Mouse (Mus musculus) small intestine, adult 2 months (tissue): ENCODE data around the gene Fcgr1. TPM values are rescaled to one million over a fixed set of nuclear protein-coding genes. Genes with fewer than 3 reads are reported as not detected.
"Not testable (repeated sequence)": the region's sequence is repeated elsewhere in the genome, so short reads cannot be mapped to it uniquely, and the experiment has no call there.

Experiments
- H3K27ac ChIP-seq: fragments of 200-500 bp; 2 replicates; pipeline ENCODE4 v1.5.1; 2012; ENCODE audit warnings: low read depth, low read length, control low read depth, inconsistent platforms; ENCODE audit not compliant: insufficient read depth
- H3K27me3 ChIP-seq: fragments of 200-500 bp; 2 replicates; pipeline ENCODE4 v1.6.1; 2012; ENCODE audit warnings: mild to moderate bottlenecking, moderate library complexity, low read length, inconsistent platforms; ENCODE audit not compliant: control insufficient read depth, insufficient read depth
- H3K36me3 ChIP-seq: fragments of 200-500 bp; 2 replicates; pipeline ENCODE4 v1.6.1; 2012; ENCODE audit warnings: mild to moderate bottlenecking, low read length, control low read depth, inconsistent platforms; ENCODE audit not compliant: control insufficient read depth, insufficient read depth
- H3K4me1 ChIP-seq: fragments of 200-500 bp; 2 replicates; pipeline ENCODE4 v1.6.1; 2012; ENCODE audit warnings: low read length, inconsistent platforms, mixed read lengths; ENCODE audit not compliant: control insufficient read depth, insufficient read depth, insufficient read length
- H3K4me3 ChIP-seq: fragments of 200-500 bp; 2 replicates; pipeline ENCODE4 v1.5.1; 2012; ENCODE audit warnings: low read depth, mild to moderate bottlenecking, control low read depth, inconsistent platforms, low read length, moderate library complexity
- CTCF ChIP-seq: fragments of 200-500 bp; IDR thresholded peaks from 2 replicates; pipeline ENCODE4 v1.5.1; 2012; ENCODE audit warnings: low read depth, mild to moderate bottlenecking, control low read depth, inconsistent platforms, low read length, moderate library complexity, mixed read lengths; ENCODE audit not compliant: insufficient replicate concordance, insufficient read length; ENCODE audit errors: extremely low read depth
- POLR2A ChIP-seq: fragments of 200-500 bp; IDR thresholded peaks from 2 replicates; pipeline ENCODE4 v1.6.1; 2012; ENCODE audit warnings: low read depth, mild to moderate bottlenecking, control low read depth, inconsistent platforms, low read length, moderate library complexity
- WGBS: fragments of 180-500 bp; shearing (Covaris S2); methylation state at CpG from one replicate; pipeline ENCODE4 v1.1.7; 2018; 5-methylcytosine and 5-hydroxymethylcytosine counted together
- polyA plus RNA-seq: library from polyadenylated mRNA; depleted of rRNA; stranded (reverse); fragments of >200 nt; gene quantifications from 2 replicates; pipeline ENCODE4 v1.2.3, GENCODE M21; 2012

Fcgr1 gene
- polyA plus RNA-seq, 1 experiment: 1.8 TPM

DNA sequence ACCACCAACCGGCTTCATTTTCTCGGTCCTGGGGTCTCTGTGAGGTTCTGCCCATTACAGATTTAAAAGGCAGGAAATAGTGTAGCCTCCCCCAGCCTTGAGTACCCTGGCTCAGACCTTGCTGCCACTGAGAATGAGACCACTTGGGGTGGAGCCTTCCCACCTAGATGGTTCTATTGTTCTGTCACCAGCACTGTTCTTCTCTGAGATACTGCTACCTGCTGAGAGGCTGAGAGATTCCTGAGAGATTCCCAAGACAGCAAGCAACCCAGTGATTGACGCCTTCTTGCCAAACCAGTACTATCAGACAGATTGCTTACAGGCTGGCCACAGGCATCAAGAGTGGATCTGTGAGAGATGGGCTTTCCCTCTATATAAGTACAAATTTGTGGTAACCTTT lies 4.6 kb downstream of the Fcgr1 start:
- Histone ChIP-seq H3K36me3 (no peaks in the 10 kb centered on the region), H3K4me1 (no peaks in the 10 kb centered on the region), H3K4me3 (no peak overlapping the region), H3K27me3 (peaks cover 9% of the 10 kb centered on the region), H3K27ac (no peak overlapping the region)
- 56% methylated on average over 3 of the region's 3 CpGs for WGBS
- TF ChIP-seq POLR2A: no peak
- TF ChIP-seq CTCF: no peak

DNA sequence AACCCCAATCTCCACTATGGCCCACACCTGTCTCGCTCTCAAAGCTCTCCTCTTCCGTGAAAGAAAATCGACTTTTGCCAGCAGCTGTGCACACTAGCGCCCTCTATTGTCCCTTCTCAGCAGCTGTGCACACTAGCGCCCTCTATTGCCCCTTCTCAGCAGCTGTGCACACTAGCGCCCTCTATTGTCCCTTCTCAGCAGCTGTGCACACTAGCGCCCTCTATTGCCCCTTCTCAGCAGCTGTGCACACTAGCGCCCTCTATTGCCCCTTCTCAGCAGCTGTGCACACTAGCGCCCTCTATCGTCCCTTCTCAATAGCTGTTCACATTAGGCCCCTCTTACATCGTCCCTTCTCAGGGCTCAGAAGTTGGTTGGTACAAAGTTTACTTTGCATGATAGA lies 6.4 kb downstream of the Fcgr1 start:
- not testable (repeated sequence) for H3K4me1 ChIP-seq, H3K36me3 ChIP-seq, H3K27ac ChIP-seq, H3K4me3 ChIP-seq
- WGBS: 89% methylated on average over 11 of the region's 11 CpGs
- H3K27me3 ChIP-seq: peaks cover 14% of the 10 kb centered on the region
- peak; percentile 76; the same call in 1 of the 2 replicates for TF ChIP-seq CTCF

DNA sequence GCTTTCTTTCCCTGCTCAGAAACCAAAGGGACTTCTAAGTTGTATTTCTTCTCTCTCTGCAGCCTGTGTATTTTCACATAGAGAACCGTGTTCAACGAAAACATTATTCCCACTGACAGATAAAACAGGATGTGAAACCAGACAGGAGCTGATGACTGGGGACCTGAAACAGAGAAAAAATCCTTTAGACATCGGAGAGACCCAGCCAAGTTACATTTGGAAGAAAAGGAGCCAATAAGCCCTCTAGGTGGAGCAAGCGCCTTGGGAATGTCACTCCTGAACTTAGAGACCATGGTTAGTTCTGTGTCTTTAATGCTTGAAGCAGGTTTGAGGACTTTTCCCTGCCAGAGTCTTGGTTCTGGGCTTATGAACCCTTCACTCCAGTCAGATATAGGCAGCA lies 9.3 kb downstream of the Fcgr1 start:
- H3K27me3 ChIP-seq: peaks cover 10% of the 10 kb centered on the region
- 14% methylated on average over 4 of the region's 4 CpGs for WGBS
- H3K36me3 ChIP-seq: no peaks in the 10 kb centered on the region
- no peak overlapping the region for H3K4me3 ChIP-seq
- H3K4me1 ChIP-seq: no peaks in the 10 kb centered on the region
- TF ChIP-seq POLR2A (no peak), CTCF (no peak)
- H3K27ac ChIP-seq: no peak overlapping the region

DNA sequence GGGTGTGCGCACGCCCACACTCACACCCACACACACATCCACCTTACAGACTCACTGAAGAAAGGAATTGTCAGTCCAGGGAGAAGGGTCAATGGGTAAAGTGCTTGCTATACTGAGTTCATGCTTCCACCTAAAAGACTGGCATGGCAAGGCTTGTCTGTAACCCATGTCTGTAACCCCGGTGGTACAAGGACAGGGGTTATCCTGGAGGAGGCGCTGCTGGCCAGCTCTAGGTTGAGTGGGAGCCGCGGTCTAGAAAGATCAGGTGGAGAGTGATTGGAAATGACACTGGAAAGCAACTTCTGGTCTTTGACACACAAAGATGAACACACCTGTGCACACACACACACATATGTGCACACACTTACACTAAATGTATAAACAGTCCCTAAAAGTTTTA lies 13.1 kb downstream of the Fcgr1 start:
- peaks cover 3% of the 10 kb centered on the region; the same call in 1 of the 2 replicates for H3K4me1 ChIP-seq
- H3K36me3 ChIP-seq: no peaks in the 10 kb centered on the region
- no peak overlapping the region for H3K4me3 ChIP-seq
- H3K27ac ChIP-seq: no peak overlapping the region
- peaks cover 10% of the 10 kb centered on the region for H3K27me3 ChIP-seq
- WGBS: 64% methylated on average over 6 of the region's 6 CpGs
- TF ChIP-seq CTCF (no peak), POLR2A (no peak)

DNA sequence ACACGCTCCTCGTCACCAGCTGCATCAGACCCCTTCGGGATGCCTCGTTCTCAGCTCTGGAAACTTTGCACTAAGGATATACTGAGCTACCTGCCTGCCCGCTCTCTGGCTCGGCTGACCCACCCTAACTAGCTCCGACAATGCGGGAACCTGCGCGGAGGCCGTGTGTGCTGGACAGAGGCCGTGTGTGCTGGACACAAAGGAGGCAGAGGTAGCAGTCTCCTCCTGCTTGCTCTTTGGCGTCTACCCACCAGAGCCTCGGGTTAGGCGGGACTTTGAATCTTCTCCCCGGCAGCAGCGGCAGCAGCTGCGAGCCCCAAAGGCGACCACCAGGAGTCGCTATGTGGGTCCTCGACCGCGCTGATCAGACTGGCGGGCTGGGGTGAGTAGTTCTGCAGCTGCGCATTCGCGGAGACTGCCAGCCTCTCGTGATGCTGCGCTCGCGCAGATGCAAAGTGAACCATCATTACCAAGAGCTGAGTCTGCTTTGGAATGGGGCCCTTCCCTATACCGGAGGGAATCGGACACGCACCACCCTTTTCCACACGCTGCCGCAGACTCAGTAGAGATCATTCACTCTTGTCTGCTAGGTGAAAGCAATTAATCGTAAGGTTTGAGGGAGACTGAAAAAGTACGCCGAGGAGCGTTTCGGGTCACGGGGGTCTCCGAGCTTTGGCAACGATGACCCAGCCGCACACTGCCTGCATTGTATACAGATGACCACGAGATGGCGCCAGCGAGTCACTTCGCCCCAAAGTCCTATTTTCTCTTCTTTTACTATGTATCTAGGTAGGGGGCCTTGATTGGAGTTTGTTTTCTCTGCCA lies 15.8 kb downstream of the Fcgr1 start:
- peaks cover 3% of the 10 kb centered on the region; the same call in 1 of the 2 replicates for H3K4me1 ChIP-seq
- WGBS: 1% methylated on average over 49 of the region's 49 CpGs
- 0 out of 2 replicates have a peak, but pooled peaks cover 2% of the 10 kb centered on the region for H3K27me3 ChIP-seq
- TF ChIP-seq CTCF (peak; percentile 82), POLR2A (no peak)
- peak overlapping the region; percentile 63; the same call in 1 of the 2 replicates for H3K27ac ChIP-seq
- H3K36me3 ChIP-seq: no peaks in the 10 kb centered on the region
- peak overlapping the region; percentile 72 for H3K4me3 ChIP-seq

DNA sequence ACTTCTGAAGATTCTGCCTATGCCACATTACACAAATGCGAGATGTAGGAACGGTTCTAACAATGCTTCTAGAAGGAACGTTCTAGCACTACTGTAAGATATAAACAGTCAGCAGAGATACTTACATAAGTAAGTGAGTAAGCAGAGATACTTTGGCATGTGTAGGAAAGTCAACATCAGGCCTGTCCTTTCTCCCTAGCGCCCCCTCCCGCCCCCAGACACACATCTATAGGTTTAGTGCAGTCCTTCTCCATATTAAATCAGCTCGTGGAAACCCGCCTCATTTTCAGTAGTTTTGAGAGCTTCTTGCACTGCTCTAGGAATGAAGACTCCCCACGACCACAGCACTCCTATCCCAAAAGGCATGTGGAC lies 16.4 kb downstream of the Fcgr1 start:
- Histone ChIP-seq H3K27ac (no peak overlapping the region), H3K4me1 (peaks cover 3% of the 10 kb centered on the region; the same call in 1 of the 2 replicates), H3K36me3 (no peaks in the 10 kb centered on the region), H3K27me3 (0 out of 2 replicates have a peak, but pooled peaks cover 2% of the 10 kb centered on the region), H3K4me3 (peak overlapping the region; percentile 72)
- TF ChIP-seq POLR2A (no peak), CTCF (no peak)
- WGBS: 25% methylated on average over 8 of the region's 8 CpGs

DNA sequence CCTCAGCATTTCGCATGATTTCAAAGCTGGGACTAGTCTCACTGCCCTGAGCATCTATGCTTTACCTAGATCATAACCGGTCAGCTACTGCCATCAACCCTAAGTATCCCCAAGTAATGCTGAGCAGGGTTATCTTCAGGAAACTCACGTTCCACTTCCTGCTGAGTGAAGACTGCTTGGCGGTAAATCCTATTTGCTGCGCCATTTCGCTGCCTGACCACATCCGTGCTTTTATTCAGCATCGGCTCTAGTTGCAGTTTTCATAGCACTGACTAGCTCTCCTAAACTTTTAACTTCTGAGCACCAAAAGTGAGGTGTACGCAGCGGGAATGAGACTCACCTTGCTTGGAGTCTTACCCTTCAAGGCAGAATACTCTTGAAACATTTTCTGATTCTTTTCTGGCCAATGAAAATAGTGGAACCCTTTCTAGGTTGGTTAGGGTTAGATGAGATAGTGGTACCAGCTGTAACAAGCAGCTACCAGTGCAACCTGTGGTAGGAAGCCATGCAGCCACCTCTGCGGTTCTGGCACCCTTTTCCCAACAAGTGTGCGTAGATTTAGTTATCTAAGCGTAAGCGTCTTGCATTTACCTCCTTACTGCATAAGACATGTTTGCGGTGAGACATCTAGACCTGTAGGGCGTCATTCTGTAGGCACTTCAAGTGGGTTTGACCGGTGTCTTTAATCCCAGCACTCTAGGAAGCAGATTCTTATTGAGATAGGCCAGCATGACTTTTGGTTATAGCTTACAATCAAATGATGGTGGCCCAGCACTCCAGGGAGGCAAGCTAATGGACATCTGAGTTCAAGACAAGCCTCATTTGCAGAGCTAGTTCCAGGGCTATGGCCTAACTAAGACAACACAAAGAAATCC lies 19.9 kb downstream of the Fcgr1 start:
- Histone ChIP-seq H3K27ac (0 out of 2 replicates have a peak overlapping the region, but pooled peaks have one; percentile 15), H3K36me3 (no peaks in the 10 kb centered on the region), H3K4me3 (no peak overlapping the region), H3K27me3 (0 out of 2 replicates have a peak, but pooled peaks cover 2% of the 10 kb centered on the region), H3K4me1 (peaks cover 3% of the 10 kb centered on the region; the same call in 1 of the 2 replicates)
- WGBS: 88% methylated on average over 17 of the region's 17 CpGs
- TF ChIP-seq POLR2A (no peak), CTCF (no peak)
